Mouse (Mus musculus) B cell, adult 2 months (primary cell): ENCODE data around the gene Icmt.

Experiments used
- DNase-seq, 2 experiments: peaks; one replicate each; pipeline ENCODE4 v3.0.0; 2022

The Icmt gene

DNA sequence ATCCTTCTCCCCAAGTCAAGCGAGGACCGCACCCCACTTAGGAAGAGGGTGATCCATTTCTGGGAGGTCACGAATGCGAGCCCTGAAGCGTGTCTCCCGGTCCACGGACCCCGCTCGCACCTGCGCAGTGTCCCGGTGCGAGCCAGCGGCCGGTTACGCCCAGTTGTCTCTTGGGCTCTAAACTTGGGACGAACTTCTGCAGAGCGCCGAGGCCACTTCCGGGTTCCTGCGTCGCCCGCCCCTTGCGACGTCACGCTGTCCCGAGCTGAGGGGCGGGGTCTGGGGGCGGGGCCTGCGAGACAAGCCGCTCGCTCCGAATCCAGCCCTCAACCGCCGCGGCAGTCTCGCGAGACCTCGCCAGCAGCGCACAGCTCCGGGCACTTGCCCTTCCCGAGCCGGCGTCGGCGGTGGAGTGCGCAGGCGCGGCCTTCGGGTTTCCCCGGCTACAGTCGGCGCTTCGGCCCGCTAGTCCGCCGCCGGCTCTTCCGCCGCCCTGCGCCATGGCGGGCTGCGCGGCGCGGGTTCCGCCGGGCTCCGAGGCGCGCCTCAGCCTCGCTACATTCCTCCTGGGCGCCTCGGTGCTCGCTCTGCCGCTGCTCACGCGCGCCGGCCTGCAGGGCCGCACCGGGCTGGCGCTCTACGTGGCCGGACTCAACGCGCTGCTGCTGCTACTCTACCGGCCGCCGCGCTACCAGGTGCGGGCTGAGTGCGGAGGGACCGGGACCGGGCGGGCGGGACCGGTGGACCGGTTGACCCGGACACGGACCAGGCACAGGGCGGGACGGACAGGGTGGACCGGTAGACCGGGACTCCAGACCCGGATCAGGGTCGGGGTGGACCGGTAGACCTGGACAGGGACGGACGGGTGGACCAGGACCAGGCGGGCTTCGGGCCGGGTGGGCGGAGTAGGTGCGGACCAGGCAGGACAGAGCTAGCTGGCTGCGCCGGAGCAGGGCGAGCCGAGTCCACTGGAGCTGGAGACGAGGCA, at the start of gene Icmt:
Gene Icmt, plus strand, starts transcription at position 354 of the 988 bp plus-strand sequence.
- DNase-seq: peak; percentile 99

DNA sequence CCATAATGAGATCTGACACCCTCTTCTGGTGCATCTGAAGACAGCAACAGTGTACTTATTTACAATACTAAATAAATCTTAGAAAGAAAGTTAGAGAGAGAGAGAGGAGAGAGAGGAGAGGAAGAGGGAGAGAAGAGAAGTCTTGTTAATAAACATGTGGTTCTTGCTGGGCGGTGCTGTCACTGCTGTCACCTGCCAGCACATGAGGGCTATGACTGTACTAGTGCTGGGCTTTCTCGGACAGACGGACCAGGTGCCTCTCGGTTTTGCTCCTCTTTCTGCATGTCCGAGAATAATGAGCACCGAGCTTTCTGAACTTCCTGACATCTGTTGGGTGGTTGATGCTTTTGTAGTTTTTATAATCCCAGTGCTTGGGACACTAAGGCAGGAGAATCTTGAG, 46.4 kb upstream of the Icmt start:
- no peak for DNase-seq

DNA sequence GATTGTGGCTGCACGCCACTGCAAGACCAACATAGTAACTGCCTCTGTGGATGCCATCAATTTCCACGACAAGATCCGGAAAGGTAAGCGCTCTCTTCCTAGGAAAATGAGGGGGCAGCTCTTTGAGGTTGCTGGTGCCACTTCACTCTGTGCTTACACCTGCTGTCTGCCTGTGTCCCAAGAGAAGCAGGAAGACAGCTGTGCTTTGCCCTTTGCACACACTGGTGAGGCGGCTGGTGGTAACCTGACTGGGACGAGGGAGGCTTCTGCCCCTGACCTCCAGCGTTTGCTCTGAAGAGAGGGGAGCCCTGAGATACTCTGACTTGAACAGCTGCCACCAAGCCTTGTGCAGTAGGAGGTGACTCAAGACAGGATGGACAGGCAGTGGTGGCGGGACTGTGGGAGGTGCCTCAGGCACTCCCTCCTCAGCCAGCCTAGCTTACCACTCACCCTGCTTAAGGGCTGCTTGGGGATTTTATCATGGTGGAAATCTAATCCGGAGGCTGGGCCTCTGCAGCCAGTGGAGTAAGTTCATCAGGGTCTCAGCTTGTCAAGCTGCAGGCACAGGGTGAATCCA, 43.8 kb upstream of the Icmt start:
- DNase-seq: no peak

DNA sequence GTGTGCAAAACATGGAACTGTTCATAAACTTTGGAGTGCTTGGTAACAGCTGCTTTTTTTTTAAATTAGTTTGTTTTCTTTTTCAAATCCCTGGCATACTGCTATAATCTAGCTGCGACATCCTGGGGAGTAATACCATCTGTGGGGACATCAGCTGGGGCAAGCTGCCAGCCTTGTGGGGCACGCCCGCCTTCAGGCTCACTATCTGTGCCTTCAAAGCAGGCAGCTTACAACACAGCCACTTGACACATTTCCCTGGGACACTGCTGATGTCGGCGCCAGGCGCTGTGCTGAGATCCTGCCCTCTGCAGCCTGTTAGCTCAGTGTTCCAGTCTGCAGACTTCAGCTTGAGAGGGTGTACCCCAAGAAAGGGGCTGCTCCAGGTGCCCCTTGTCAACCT, 40.0 kb upstream of the Icmt start:
- no peak for DNase-seq

DNA sequence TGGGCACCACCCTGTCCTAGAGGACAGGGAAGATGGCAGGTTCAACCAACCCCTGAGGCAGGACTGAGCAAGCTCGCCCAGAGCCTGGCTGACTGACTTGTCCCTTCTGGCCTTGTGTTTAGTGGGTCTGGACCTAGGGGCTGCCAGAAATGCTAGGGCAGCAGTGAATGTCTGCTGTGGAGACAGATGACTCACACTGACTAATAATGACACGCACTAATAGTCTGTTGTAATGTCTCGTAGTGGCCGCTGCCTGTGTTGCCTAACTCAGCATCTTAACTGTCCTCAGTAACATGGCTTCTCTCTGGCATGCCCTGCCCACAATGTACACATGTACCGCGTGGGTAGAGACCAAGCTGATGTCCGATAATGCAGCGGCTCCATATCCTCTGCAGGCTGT, 36.6 kb upstream of the Icmt start:
- DNase-seq: no peak

DNA sequence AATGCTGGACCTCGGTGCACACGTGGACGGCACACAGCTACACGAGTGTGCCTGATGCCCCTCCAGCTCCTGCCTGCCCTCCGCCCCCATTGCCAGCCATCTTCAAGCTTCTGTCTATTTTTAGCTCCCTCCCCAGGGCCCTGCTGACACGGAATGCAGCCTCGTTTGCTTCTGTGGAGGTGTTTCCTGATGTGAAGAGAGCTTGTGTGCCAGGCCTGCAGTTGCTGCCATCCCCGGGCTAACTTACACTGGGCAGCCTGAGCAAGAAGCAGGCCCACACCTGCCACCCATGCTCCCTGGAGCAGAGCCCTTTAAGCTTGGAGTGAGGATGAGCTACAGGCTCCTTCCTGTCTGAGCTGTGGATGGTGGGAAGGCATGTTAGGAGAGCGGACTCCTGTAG, 34.8 kb upstream of the Icmt start:
- DNase-seq: no peak

DNA sequence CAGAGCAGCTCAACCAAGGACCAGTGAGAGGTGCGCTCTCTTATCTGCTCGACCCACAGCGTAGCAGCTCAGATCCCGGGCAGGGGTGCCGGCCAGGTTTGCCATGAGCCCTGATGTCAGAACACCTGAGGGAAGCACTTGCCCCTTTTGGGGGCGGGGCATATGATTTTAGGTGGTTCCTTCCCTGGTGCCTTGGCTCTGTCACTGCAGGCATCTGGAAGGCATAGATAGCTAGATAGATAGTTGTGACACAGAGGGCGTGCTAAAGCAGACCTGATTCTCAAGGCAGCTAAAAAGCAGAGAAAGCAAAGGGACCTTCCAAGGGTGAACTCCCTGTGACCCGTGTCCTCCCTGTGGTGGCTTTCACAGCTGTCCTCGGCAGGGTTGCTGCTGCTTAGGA, 33.9 kb upstream of the Icmt start:
- no peak for DNase-seq

DNA sequence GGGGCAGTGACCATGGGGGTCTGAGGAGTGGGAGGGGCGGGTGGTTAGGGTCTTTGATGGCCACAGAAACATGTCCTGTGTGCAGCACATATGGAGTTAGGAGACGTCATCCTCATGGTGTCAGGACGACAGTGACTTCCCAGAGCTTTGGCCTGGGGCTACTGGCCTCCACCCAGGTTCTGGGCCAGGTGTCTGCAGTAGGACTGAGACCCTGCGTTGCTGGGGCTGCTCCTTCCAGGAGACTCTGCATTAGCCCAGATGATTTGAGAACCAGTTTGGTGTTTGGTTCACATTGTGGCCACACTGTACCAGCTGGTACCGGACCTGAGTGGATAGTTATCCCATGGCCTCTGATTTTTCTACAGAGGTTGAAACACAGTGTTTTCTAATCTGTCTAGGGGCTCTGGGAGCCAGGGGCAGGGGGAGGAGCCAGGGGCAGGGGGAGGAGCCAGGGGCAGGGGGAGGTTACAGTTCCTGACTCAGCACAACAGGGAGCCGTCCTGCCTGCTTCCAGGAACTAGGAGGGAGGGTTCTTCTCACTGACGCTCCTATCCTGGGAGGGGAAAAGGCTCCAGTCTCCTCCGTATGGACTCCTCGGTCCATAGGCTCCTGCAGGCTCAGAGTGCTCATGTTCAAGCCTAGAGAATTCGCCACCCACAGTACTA, 33.4 kb upstream of the Icmt start:
- DNase-seq: no peak

DNA sequence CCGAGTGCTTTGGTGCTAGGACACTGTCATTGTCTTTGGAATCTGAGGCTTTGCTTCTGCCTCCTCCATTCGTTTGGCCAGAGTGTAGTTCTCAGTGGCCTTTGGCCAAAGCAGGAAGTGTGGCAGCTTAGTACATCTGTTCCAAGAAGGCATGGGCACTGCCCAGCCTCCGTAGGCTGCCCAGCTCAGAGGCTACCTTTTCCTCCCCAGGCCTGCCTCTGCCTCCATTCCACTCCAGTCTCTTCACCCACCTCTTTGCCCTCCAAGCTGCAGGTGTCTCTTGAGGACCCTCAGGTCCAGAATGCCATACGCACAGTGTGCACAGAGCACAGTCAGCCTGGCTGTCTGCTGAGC, 32.9 kb upstream of the Icmt start:
- DNase-seq: no peak

DNA sequence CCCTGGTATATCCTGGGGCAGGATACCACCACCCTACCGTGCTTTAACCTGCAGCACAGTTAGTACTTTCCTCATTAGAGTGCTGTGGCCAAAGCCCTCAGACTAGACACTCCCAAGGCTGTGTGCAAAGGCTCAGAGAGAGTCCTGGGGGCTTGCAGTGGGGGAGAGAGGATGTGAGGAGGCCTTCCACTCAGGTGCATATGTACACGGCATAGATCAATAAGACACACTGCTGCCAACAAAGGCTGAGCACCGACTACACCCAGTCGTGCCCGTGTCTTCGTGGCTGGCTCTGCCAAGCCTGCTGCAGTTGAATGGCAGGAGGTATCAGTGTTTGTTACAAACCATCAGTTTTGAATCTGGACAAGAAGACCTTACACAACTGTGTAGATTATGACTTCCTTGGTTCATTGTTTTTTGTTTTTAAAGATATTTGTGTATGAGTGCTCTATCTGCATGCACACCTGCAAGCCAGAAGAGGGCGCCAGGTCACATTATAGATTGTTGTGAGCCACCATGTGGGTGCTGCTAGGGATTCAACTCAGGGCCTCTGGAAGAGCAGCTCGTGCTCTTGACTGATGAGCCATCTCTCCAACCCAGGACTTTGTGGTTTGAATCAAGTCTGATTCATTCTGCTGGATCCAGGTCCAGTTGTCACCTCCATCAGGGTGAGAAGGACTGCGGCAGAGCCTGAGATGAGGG, 32.0 kb upstream of the Icmt start:
- no peak for DNase-seq

DNA sequence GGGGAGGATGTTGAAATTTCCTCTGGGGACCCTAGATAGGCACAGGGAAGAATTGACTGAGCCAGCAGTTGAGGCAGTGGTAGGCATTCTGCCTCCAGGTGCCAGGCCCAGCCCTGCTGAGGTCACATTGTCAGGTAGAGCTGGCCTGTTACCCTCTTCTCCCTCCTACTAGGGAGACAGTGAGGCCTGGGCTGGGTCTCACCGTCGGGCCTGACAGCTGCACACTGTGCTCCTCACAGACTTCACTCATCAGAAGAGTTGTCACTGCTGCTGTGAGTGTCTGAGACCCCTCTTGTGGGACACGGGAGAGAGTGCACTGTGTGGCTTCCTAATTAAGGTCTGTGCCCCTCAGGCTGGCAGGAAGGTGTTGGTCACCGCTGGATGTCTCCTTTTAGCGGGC, 31.2 kb upstream of the Icmt start:
- no peak for DNase-seq

DNA sequence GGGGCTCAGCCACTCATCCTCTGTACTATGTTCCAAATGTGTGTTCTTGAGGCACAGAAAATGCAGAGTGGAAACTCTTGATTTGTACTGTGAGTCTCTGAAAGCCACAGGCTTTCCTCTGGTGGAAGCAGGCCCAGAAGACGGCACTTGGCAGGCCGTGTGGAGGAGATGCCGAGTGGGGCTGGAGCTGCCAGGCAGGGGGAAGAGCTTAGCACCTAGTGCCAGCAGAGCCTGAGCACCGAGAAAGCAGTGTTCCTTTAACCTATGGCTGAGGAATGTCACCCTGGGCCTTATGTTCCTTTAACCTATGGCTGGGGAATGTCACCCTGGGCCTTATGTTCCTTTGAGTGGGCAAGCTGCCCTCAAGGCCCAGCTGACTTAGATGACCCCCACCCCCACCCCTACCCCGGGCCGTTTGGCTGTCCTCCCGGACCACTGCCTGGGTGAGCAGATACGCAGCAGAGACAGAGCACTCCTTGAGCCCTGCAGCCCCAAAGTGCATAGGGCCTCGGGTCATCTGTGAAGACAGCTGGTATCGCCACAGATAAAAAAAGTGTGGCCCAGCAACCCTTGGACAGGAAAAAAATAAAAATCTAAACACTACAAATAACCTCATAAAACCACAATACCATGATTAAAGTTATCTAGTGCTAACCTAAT, 30.7 kb upstream of the Icmt start:
- DNase-seq: no peak

DNA sequence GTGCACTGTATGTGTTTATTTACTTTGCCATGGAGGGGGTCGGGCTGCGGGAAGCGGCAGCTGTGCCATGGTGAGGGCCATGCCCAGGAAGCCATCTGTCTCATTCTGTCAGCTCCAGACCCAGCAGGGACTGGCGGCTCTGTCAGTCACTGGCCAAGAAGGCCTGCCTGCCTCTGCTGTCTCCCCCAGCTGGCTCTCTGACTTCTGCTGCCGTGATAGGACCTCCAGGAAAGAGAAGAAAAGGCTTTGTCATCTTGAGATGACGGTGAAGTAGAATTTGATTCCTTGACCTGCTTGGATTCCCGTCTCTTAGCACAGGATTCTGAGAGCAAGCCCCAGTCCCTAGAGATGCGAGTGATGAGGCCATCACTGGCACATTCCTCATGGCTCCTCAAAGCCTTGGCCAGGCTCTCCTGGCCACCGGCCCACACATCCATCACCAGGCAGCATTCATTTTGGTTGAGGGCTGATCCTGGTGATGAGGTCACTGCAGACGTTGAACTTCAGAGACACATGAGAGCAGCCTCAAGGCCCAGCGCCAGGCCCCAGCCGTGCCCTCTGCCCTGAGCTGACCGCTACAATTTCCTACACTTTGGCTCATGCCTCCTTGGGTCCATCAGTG, 29.2 kb upstream of the Icmt start:
- DNase-seq: no peak

DNA sequence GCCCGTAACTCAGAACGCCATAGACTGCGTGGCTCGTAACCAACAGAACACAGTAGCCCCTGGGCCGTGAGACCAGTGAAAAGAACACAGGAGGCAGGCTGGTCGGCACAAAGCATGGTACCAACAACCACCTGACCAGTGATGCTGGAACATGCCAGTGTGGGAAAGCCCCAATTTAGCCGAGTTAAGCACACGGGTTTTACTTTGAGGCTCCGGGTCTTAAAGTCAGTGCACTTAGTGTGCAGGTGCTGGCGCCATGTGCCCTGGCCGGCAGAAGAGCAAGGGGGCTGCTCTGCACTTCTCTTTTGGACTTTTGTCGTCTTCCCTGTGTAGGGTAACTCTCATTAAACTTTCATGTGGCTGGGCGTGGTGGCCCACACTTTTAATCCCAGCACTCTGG, 27.1 kb upstream of the Icmt start:
- DNase-seq: no peak

DNA sequence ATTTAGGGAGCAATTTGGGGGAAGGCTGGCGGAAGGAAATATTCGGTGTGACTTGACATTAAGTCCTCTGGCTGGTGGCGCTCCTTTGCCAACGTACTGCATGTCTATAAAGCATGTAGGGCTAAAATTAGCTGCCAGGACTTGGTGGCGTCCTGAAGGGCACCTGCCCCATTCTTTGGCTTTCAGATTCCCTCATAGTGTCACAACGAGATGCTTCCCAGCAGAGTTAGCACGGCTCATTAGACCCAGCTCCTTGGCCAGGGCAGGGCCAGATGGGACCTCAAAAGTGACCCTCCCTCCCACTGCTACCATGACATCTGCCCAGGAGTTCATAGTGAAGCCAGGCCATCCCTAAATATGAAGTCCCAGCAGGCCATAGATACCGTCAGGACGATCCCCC, 26.4 kb upstream of the Icmt start:
- DNase-seq: no peak

DNA sequence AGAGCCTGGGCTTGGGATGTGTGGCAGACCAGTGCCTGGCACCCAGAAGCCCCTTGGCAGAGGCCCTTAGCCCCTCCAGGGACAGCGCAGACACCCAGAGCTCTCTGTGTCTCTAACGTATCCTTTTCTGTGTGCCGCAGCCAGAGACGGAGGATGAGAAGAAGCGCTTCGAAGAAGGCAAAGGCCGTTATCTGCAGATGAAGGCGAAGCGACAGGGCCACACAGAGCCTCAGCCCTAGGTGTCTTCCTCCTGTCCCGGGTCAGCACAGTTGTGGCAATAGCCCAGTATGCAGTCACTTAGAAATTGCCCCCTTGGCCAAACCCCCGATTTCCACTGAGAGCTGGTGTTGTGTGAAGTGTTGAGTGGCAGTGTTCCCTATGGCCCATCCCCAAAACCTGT, 25.7 kb upstream of the Icmt start:
- DNase-seq: no peak

DNA sequence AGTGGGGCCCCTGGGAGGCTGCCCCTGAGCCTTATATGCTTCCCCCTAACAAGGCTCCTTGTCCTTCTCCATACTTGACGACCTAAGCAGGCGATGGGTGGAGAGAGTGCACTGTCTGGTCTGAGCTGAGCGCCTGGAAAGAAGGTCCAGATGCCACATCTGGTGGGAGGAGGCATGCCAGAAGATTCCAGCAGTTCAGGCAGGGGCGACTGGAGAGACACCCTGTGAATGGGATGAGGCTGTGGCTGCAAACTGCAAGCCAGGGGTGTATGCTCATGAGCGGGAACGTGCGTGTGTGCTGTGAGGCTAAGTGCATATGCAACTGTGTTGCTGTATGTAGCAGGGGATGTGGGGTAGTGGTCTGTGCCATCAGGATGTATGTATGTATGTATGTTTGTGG, 25.0 kb upstream of the Icmt start:
- no peak for DNase-seq

DNA sequence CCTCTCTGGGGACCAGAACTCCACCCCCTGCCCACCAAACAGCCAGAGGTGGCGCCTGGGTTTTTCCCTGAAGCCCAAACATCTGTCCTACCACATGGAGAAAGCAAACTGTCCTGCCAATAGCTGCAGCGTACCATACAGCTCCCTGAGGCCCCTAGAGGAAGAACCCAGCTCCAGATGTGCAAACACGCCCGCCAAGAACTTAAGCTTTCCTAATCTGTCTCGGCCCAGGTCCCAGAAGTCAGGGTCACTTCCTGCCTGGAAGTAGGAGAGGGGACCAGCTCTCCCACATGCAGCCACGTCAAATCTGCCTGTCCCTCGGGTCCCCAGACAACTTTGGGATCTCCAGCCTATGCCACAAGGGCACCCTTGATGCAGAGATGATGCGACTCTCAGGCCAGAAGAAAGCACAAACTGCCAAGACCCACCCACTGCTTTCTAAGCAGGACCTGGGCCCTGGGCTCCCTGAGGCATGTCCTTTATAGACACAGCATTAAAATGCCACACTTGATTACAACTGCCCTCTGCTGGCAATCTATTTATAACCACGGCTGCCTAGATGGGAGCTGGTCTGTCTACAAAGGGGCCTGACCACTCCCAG, 24.5 kb upstream of the Icmt start:
- no peak for DNase-seq

DNA sequence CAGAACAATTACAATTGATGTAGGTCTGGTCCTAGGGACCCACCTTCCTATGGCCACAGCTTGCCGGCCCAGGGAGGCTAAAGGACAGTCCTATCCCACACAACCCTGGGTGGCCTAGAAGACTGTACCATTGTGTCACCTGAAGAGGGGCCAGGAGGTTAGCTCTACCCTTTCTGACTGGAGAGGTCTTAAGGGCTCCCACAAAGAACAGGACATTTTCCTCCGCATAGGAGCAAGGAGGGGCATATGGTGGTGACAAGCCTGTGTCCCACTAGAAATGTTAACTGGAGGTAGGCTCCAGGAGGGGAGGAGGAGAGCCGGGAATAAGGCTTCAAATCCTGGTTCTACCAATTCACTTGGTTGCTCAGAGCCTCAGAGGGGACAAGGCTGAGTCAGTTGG, 23.8 kb upstream of the Icmt start:
- DNase-seq: no peak

DNA sequence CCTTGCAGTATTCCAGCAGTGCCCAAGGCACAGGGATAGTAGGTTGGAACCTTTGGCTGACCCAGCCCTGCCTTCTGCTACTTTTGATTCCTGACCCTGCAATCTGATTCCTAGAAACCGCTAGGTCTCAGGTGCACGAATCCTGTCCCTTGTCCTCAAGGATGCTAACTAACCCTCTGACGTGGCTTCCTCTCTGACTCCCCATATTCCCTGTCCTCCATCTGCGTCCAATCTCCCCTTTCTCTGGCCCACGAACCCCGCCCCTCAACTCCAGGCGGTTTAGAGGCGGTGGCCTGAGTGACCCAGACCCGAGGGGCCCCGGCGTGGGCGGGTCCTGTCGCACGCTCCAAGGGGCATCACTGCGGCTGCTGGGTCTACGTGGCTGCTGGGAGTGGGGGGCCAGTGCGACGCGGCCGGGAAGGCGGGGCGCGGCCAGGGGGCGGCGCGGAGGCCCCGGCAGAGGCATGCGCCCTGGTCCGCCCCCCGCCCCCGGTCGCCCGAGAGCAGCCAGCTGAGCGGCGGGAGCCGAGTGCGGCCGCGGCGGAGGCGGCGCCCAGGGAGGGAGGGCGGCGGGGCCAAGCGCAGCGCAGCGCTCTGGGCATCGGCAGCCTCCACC, 23.3 kb upstream of the Icmt start, which contains the start of gene Gpr153:
Gene Gpr153, plus strand, starts transcription at position 612 of the 616 bp plus-strand sequence.
- no peak for DNase-seq

DNA sequence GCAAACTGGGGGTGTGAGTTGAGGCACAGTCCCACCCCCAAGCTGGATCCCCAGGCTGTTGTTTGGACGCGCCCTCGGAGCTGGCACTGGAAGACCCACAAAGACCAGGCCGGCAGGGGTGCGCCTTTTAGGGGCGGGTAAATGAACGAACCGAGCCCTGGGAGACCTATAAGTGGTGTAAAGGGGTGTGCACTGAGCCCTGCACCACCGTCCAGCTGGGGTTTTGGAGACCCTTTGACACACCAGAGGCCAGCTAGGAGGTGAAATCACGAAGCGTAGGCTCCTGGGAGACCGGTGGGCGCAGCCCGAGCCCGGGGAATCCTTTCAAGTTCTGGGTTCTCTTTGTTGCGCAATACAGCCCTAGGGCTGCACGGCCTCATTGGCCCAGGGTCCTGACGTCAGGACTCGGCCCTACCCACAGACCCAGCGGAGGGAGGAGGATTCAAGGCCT, 22.3 kb upstream of the Icmt start:
- DNase-seq: no peak
